Mouse (Mus musculus): ENCODE data around the gene 2010111I01Rik. TPM values are rescaled to one million over a fixed set of nuclear protein-coding genes. Genes with fewer than 3 reads are reported as not detected.

2010111I01Rik gene
- total RNA-seq, 2 experiments from 2014 or later: 121 to 143 TPM

DNA sequence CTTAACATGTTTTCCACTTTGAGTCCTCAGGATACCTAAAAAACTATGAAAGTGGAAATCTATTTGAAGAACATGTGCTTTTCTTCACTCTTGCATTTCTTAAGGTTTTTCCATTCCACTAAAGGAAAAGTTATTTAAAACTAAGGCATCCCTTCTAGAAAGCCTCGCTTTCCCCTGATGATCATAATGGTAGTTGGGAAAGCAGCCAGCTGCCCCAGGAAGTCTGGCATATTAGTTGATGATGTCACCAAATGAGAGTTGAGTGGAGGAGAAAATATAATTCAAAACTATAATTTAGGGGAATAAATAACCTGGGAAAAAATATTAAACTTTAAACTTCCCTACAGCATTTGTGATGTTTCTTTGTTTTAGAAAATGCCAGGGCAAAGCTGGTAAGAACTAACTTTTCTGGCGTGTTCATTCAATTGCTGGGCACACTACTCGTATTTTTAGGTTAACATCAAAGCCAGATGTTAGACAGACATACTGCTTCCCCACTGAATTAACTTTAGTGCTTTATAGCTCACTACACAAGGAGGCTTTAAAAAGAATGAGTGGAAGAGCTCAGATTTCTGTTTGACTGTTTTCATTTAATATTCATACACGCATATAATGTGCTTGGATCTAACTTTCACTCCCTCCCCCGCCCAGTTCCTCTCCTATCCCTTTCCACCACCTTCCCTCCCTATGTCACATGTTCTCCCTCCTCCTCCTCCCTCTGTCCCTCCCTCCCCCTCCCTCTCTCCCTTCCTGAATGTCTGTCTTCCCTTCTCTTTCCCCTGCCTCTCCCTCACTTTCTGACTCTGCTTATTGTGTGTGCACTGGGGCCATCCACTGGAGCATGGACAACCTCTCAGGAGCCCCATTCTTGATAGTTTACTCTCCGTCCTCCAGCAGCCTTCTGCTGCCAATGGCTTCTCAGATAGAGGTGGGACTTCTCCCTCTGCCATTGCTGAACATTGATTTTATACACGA is 58.8 kb downstream of the 2010111I01Rik start:
- peak; percentile 30 to 35 for DNase-seq
- intact Hi-C loops (cut with DNase I): no loop called here

DNA sequence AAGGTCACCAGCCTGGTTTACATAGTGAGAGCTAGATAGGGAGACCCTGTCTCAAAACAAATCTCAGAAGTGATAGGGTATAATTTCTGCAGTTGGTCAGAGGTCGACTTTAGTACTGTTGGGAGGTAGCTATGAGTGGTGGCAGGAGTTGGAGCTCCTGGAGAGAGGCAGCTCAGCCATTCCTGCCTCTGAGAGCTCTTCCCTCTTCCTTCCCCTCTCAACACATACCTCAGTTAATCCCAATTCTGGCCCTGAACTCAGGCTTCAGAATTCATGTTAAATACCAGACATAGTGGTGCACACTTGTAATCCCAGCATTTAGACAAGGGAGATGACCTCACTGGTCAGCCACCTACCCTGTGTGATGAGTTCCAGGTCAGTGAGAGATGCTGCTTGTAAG is 65.3 kb downstream of the 2010111I01Rik start:
- intact Hi-C loops (cut with DNase I): no loop called here
- DNase-seq: no peak

DNA sequence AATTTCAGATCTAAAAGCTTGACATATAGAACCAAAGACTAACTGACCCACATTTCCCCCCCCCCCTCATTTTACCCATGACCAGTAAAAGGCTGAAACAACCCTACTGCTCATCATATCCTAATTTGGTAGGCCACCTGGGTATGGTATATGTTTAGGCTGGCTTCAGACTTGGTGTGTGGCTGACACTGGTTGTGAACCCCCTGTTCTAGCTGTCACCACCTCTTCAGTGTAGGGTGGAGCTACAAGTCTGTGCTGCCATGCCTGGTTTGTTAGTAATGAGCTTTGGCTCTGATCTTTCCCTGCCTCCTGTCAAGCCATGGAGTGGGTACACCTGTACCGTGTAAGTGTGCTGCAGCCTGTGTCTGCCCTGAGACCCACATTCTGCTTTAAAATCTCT is 66.6 kb downstream of the 2010111I01Rik start:
- intact Hi-C loops (cut with DNase I): no loop called here
- DNase-seq: no peak

DNA sequence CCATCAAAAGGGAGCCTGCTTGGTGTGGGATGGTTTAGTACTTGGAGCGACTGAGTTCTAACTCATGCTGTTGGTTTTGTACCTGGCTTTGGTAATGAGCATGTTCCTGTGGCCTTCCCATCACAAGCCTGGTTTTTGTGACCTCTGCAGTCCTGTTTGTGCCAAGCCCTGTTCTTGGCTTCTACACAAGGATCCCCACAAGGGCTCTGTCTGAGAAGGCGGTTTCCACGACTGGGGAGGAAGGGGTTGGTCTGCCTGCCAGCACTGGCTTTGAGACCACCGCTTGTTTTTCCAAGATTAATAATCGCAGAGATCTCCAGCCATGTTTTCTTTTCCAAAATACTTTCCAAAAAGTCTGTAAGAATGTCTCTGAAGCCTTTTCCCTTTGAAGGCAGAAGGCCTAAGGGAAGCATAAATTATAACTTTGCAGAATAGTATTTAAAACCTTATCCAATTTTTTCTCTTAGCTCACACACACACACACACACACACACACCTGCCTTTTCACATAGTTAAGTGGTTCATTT is 67.7 kb downstream of the 2010111I01Rik start:
- DNase-seq: peak in 1 of 2 experiments; percentile 25
- intact Hi-C loops (cut with DNase I): no loop called here

DNA sequence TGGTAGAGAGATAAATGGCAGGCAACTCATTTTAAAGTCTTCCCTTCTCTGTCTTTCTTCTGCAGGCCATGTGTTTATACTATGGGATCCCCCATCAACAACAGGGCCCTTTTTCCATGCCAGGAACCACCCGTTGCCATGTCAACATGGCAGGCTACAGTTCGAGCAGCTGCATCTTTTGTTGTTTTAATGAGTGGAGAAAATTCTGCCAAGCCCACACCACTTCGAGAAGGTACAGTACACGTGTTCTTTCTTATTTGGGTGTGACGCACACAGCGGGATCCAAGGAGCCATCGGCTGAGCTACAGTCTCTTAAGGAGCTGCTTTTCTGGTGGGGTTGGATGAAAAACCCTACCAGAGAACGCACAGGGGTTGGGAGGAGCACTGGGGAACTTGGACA is 68.3 kb downstream of the 2010111I01Rik start:
- intact Hi-C loops (cut with DNase I): no loop called here
- DNase-seq: peak in 1 of 2 experiments; percentile 17

DNA sequence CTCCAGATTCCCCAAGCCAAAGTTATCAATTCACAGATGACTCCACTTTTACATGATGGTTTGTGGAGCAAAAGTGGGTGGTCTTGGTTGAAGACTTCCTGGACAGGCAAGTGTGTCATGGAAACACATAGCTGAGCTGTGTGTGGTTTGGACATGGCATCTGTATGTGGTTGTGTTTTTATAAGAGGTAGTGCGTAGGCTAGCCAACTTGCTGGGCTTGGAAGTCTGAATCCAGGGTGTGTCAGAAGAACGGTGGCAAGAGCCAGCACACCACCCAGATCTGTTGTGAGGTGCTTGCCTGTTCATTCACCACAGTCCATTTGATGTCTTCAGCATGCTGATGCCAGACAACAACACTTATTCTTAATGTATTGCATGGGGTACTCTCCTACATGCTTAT is 68.7 kb downstream of the 2010111I01Rik start:
- DNase-seq: no peak
- intact Hi-C loops (cut with DNase I): no loop called here

DNA sequence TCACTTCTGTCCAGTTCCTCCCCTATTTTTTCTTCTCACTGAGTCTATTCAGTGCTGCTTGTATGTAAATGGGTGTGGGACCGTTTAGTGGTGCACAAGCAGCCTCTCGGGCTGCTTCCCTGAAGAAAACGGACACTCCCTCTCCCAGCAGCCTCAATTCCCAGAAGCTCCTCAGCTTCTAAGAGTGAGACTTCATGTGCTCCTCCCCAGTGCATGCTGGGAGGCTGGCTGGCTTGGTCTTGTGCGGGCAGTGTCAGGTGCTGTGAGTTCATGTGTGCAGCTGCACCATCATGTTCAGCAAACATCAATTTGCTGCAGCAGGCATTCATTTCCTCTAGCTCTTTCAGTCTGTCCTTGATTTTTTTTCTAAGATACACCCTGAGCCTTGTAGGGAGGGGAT is 70.0 kb downstream of the 2010111I01Rik start:
- no peak for DNase-seq

DNA sequence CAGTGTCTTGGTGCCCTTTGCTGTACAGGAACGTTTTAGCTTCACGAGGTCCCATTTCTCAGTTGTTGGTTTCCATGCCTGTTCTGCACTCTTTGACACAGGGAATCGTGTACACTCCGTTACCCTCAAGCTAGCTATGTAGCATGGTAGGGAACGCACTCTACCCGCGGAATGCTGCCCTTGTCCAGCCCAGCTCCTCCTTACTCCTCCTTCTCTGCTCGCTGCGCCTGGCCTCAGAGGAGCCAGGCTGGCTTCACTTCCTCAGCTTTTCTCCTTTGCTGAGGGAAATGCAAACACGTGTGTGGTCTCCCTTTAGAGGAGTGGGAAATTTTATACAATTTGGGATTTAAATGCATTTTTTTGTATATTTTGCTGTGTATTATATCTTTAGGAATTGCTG is 73.2 kb downstream of the 2010111I01Rik start:
- DNase-seq: no peak
- intact Hi-C loops (cut with DNase I): no loop called here

More for the DNA sequence above, 70.0 kb downstream of the 2010111I01Rik start:
- intact Hi-C loops (cut with DNase I): no loop called here

DNA sequence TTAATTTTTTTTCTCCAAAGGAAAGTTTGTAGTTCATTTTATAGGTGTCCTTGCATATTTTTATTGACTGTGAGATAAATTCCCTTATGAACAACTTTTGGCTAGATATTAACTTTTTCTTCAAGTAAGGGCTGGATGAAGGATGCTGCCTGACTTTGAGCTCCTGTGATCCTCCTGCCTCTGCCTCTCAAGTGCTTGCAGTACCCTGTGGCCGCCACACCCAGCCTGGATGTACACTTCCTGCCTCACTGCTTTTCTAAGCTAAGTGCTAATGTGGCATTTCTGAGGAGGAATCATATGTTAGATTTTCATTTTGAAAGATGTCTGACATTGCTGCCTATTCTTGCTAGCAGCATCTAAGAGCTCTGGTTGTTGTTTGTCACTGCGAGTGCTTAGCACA is 73.7 kb downstream of the 2010111I01Rik start:
- intact Hi-C loops (cut with DNase I): no loop called here
- DNase-seq: no peak

DNA sequence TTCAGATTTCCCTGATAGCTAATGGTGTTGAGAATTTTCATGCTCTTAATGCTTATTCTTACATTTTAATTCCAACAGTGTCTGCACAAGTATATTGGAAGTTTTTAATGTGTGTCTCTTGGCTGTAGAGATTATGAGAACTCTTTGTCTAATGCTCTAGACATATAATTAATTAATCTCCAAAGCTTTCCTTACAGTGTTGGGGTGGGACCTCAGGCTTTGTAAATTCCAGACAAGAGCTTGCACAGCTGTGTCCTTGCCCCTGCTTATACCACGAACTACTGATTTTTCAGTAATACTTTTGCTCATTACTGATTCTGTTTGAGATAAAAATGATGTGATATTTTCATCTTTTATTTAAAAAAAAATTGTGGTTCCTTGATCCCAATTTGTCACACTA is 74.2 kb downstream of the 2010111I01Rik start:
- intact Hi-C loops (cut with DNase I): no loop called here
- DNase-seq: no peak

DNA sequence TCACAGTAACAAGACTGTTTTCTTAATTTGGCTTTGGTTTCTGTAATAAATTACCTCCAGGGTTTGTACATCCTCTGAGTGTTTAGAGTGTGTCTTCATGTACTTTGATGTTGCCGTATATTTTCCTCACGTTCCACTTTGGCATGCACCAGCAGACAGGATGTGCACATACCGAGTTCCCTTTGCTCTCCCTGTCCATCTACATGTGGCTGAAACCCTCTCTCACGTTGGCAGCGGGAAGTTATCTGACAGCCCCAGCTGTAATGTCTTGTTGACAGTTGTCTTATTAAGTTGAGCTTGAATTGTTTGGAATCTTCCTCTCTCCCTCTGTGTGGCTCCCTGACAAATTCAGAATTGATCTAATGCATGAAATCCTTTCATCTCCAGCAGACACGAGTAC is 74.6 kb downstream of the 2010111I01Rik start:
- no peak for DNase-seq
- intact Hi-C loops (cut with DNase I): no loop called here

DNA sequence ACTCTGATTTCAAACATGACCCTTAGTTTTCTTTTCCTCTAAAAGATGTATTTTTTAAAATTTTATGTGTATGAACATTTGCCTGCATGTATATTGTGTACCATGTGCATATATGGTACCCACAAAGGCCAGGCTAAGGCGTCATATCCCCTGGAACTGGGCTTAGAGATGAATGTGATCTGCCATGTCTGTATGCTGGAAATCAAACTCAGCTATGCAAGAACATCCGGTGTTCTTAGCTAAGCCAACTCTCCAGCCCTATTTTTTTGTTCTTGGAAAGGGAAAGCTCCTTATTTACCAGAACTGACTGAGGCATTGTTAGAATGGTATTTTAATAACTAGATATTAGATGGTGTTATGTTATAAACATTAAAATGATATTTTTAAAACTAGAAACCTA is 75.2 kb downstream of the 2010111I01Rik start:
- no peak for DNase-seq
- intact Hi-C loops (cut with DNase I): no loop called here

DNA sequence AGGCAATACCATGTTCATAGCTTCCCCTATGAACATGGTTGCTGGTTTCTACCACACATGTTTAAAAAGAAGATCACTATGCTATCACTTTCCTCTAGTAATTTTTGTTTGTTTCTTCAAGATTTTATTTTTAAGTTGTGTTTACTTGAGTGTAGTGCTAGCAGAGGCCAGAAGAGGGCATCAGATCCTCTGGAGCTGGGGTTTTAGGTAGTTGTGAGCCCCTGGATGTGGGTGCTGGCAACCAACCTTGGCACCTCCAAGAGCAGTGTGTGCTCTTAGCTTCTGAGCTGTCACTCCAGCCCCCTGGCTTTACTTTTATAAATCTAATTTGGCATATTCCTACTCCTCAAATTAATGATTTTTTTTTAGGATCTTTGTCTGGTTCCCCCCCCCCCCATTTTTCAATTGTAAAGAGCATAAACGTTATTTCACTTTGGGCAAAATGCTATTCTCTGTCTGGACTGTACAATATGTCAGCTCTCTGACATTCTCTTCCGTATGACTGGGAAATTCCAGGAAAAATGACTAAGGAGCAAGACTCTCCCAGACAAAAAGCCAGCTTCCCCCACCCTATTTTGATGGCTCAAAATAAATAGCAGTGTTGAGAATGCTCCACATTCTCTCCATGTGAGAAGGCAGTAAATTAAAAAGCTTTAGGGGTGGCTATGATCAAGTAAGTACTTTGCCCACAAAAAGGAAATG is 81.0 kb downstream of the 2010111I01Rik start:
- no peak for DNase-seq
- intact Hi-C loops (cut with DNase I): loop anchor here (1.0 to 5.0 kb wide), 5 partner anchors 92 to 287 kb away; no protein-coding TSS in a partner anchor

DNA sequence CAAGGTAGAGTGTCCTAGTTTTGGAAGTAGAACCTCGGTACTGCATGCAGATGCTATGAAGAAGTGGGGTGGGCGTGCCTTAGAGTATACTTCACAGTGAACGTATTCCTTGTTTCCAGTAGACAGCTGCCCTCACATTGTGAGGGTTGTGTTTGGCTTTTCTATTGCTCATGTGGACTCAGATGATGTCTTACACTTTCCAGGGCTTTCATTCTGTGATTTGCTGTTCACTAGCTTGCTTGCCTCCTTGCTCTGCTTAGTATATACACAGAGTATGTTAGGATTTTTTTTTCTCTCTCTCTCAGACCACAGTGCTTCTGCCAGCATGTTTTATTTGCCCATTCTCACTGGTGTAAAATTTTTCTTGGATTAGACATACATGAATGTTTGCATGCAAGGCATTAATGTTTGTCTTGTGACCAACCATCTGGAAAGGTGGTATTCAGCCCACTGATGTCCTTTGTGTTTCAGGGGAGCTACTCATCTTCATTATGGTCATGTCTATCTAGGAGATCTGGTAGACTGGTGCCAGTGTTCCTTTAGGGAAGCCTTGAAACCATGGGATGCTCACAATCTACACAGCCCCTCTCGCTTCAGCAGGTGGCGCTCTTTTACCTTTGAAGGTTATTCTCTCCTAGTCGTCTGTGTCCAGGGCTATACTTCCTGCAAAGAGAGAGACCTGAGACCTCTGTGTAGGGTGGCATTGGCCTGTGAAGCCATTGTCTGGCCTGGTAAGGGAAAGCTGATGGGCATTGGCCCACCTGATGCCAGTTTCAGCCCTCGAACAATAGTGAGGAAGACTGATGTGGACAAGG is 81.7 kb downstream of the 2010111I01Rik start:
- peak; percentile 87 to 89 for DNase-seq
- intact Hi-C loops (cut with DNase I): loop anchor here (1.0 to 5.0 kb wide), 5 partner anchors 91 to 286 kb away; no protein-coding TSS in a partner anchor

DNA sequence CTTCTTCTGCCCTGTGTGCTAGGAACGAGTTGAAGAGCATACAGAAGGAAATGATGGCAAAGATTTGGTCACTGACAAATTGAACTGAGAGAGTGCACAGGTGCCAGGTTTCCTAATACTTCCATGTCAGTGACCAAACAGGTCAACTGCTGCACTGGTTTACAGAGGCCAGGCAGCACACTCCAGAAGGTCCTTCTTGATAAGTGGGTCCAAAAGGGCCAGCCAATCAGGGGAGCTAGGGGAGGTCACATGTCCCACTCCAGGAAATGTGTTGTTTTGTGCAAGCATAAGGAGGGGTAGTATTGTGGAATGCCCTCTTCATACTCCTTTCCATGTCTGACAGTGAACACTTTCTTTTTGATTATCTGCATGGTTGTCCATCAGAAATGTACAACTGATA is 99.0 kb downstream of the 2010111I01Rik start:
- intact Hi-C loops (cut with DNase I): no loop called here
- DNase-seq: no peak

DNA sequence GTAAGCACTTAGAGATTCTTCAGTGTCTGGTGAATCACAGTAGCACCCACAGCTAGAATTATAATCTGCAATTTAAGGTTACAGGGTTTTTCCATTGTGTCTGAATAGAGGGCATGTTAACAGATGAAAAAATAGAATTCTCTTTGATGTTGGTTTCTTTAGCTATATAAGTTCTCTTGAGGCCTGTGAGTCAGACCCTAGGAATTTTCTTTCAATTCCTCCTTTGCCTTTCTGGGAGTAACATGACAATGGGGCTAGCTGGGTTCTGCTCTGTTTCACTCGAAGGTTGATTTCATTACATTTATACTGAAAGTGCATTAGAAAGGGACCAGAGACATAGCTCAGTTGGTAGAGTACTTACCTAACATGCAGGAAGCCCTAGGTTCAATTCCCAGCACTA is 101.9 kb downstream of the 2010111I01Rik start:
- intact Hi-C loops (cut with DNase I): no loop called here
- no peak for DNase-seq

DNA sequence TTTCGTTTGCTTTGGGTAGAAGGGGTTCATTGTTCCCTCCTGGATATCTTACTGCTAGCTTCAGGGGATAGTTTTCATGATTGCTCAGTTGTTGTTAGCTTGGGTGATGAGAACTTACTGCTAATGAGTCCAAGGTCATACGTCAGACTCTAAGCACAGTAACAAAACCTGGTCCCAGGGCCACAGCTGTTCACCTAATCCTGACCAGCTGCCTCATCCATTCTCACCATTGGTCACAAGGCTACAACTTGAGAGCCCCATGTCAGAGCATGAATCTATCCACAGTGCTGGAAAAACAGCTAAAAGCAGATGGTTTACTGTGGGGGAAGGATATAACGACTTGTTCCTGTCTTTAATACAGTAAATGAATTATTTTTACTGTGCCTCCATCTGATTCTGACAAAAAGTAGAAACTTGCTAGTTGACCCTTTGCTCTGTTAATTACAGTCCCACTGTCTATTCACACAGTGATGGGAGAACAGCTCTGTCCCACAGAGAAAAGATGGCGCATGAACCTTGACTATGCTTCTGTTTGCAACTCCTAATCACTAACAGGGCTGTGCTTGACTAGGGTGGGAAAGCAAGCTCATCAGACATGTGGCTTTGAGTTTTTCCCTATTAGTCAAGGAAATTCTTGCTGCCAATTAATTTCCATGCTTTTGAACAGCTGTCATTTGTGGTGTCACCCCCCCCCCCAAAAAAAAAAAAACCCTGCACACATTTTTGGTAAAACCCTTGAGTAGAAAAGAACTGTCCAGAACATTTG is 103.9 kb downstream of the 2010111I01Rik start:
- intact Hi-C loops (cut with DNase I): no loop called here
- DNase-seq: no peak

DNA sequence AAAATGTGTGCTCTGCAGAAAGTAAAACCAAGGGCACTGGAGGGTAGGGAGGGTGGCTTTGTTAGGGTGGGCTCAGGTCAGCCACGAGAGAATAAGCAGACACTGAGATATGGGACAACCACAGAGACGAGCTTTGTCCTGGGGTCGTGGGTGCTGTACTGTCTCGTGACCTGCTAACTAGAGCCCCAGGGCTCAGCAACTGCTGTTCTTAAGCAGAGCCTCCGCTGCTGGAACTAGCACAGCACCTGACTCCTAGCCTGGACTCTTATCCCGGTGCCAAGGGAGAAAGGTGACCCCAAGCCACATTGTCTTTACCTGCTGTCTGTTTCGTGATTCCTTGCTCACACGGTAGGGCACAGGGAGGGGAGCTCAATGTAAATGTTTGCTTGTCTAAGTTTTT is 107.2 kb downstream of the 2010111I01Rik start:
- no peak for DNase-seq
- intact Hi-C loops (cut with DNase I): no loop called here

DNA sequence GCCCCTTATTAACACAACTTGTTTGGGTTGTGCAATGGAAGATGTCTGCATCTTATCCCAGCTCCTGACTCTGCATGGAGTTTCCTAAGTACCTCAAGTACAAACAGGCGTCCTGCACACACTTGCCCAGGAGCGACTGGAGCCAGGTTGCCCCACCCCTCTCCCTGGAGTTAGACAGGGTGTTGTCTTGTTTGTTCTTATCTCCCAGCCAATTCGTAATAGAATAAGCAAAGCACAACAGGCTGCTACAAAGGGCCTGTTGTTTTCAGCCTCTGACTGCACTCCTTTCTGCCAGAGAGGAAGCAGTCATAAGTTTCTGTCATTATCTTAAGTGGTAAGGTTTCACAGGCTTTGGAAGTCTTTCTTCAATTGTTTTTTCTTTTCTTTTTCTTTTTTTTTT is 107.7 kb downstream of the 2010111I01Rik start:
- DNase-seq: peak; percentile 44 to 48
- intact Hi-C loops (cut with DNase I): no loop called here
